Mouse (Mus musculus) testis, adult 2 months (tissue): Measurements from ENCODE around the gene Rprd2.
"Not testable (repeated sequence)": the region's sequence is repeated elsewhere in the genome, so short reads cannot be mapped to it uniquely, and the experiment has no call there.

Source experiments
- CTCF ChIP-seq: fragments of 200-500 bp; IDR thresholded peaks from 2 replicates; pipeline ENCODE4 v1.5.1; 2012; ENCODE audit warnings: low read depth, mild to moderate bottlenecking, inconsistent platforms, low read length, moderate library complexity; ENCODE audit not compliant: control insufficient read depth, insufficient read depth, insufficient replicate concordance
- POLR2A ChIP-seq: fragments of 200-500 bp; IDR thresholded peaks from 2 replicates; pipeline ENCODE4 v1.6.1; 2012; ENCODE audit warnings: low read depth, mild to moderate bottlenecking, inconsistent platforms, low read length, moderate library complexity; ENCODE audit not compliant: control insufficient read depth

DNA sequence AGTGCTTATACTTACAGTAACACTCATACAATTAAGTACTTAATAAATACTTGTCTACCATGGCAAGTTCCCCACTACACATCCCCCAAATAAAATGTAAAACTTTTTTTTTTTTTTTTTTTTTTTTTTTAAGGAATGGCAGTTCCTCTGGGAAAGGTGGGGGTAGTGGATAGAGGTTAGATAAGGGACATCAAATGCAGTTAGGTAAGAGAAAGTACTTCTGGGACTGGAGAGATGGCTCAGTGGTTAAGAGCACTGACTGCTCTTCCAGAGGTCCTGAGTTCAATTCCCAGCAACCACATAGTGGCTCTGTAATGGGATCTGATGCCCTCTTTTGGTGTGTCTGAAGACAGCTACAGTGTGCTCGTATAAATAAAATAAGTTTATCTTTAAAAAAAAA, 38.4 kb upstream of the Rprd2 start:
- TF ChIP-seq CTCF, POLR2A: not testable (repeated sequence)
